ENCODE assay signal across 9 mouse cellular contexts in genomic region chr7:112720143-112720988, GRCm38 (mm10). TPM values are rescaled to one million over a fixed set of nuclear protein-coding genes. Genes with fewer than 3 reads are reported as not detected.
DNase-seq lines count a peak whose midpoint lies in the region; ATAC-seq and TF ChIP-seq lines count a peak whose summit lies in the region.
"Had no signal": no experiment of that assay in that cellular context is flagged by ENCODE, and none has a peak within 500 bp of the region (broad histone marks: within the 10 kb centered on the region; RNA-seq: fewer than 3 reads in every experiment).

No protein-coding gene starts in this region.

- H3K4me1 ChIP-seq in lung, embryonic 16.5 days (replicated peaks; ENCODE audit: control insufficient read depth, insufficient read depth, low read length) = peaks cover 50% of the 10 kb centered on the region

- no peaks in the 10 kb centered on the region for H3K36me3 ChIP-seq in lung, embryonic 16.5 days (ENCODE audit: control insufficient read depth, insufficient read depth, low read length)

- peak overlapping the region; percentile 47 for H3K4me3 ChIP-seq in layer of hippocampus, adult 2 months
- peak overlapping the region; percentile 18 for H3K4me3 ChIP-seq in lung, embryonic 16.5 days (ENCODE audit: low read length)

- 4% methylated on average over 23 of the region's 23 CpGs for WGBS in lung, embryonic 16.5 days

- peak; percentile 88 for DNase-seq in 3T3-L1 (ENCODE audit: low read depth, low spot score)
- peak; percentile 79 for DNase-seq in adrenal gland, postnatal 14 days
- DNase-seq in fat pad, adult 2 months (ENCODE audit: extremely low read depth, low read depth, low spot score) = peak; percentile 51
- peak; percentile 60 for DNase-seq in heart, postnatal 4 days
- peak; percentile 62 to 84 for DNase-seq in layer of hippocampus, adult 2 months (ENCODE audit: low spot score in 2 of 2)
- DNase-seq in right cerebral cortex, postnatal 25 days = peak; percentile 47
- DNase-seq in yolk sac, embryonic 10.5 days (ENCODE audit: low spot score) = no peak

- H3K4me2 ChIP-seq in lung, embryonic 16.5 days (ENCODE audit: low read depth, low read length) = peak overlapping the region; percentile 55

- no peaks in the 10 kb centered on the region for H3K9me3 ChIP-seq in lung, embryonic 16.5 days (ENCODE audit: control insufficient read depth, low read length)

- peak overlapping the region; percentile 54 for H3K9ac ChIP-seq in lung, embryonic 16.5 days (ENCODE audit: low read length)
- H3K9ac ChIP-seq: liver, embryonic 14.5 days had no signal

- peak overlapping the region; percentile 59; the same call in 1 of the 2 replicates for H3K27ac ChIP-seq in layer of hippocampus, adult 2 months
- H3K27ac ChIP-seq in lung, embryonic 16.5 days (ENCODE audit: low read length) = peak overlapping the region; percentile 83
- H3K27ac ChIP-seq: liver, embryonic 14.5 days had no signal

- ATAC-seq in lung, embryonic 16.5 days (ENCODE audit: low read depth) = peak; percentile 89

- no peak for TF ChIP-seq CTCF in layer of hippocampus, adult 2 months (conservative IDR thresholded peaks at IDR 0.05)

- H3K27me3 ChIP-seq in lung, embryonic 16.5 days (ENCODE audit: control insufficient read depth, insufficient read depth, low read depth, low read length) = no peaks in the 10 kb centered on the region

RNA-seq across cellular contexts. Expression of gene Tead1, which starts 41.2 kb away (rescaled TPM):
- total RNA-seq in adrenal gland, postnatal 14 days (2021) = 73.3 and 106 TPM in 2 replicates
- total RNA-seq in heart, postnatal 4 days (2021) = 100 to 1,000 TPM; 180 to 186 TPM
- 10 to 100 TPM; 23.9 to 29.0 TPM for total RNA-seq in layer of hippocampus, adult 2 months (2021)
- 20.1 and 22.5 TPM in 2 replicates for polyA plus RNA-seq in lung, embryonic 16.5 days (2015; fragmentation: Nextera tagmentation; extraction: Ambion mirVana)
